Mouse (Mus musculus) neural tube, embryonic 15.5 days (tissue): ENCODE data around the gene Mthfsd. TPM values are rescaled to one million over a fixed set of nuclear protein-coding genes. Genes with fewer than 3 reads are reported as not detected.

Experiments
- ATAC-seq: fragments of 200-750 bp; cut with Nextera tagmentation; 2 replicates; pipeline ENCODE4 v1.8.0; 2017; ENCODE audit warnings: mild to moderate bottlenecking, moderate TSS enrichment, moderate library complexity; ENCODE audit not compliant: low FRiP score
- H3K27ac ChIP-seq: fragments of 300-500 bp; sonication (generic); replicated peaks from 2 replicates; pipeline ENCODE4 v1.5.1; 2015; ENCODE audit warnings: mild to moderate bottlenecking, inconsistent platforms
- H3K27me3 ChIP-seq: fragments of 300-500 bp; sonication (generic); replicated peaks from 2 replicates; pipeline ENCODE4 v1.6.1; 2015; ENCODE audit warnings: inconsistent platforms
- H3K36me3 ChIP-seq: fragments of 300-500 bp; sonication (generic); 2 replicates; pipeline ENCODE4 v1.6.1; 2015; ENCODE audit warnings: inconsistent platforms
- H3K4me1 ChIP-seq: fragments of 300-500 bp; sonication (generic); 2 replicates; pipeline ENCODE4 v1.6.1; 2015; ENCODE audit warnings: inconsistent platforms
- H3K4me2 ChIP-seq: fragments of 300-500 bp; sonication (generic); 2 replicates; pipeline ENCODE4 v1.6.1; 2015; ENCODE audit warnings: inconsistent platforms, mild to moderate bottlenecking, moderate library complexity
- H3K4me3 ChIP-seq: fragments of 300-500 bp; sonication (generic); replicated peaks from 2 replicates; pipeline ENCODE4 v1.5.1; 2015; ENCODE audit warnings: mild to moderate bottlenecking, inconsistent platforms
- H3K9ac ChIP-seq: fragments of 300-500 bp; sonication (generic); replicated peaks from 2 replicates; pipeline ENCODE4 v1.6.1; 2015; ENCODE audit warnings: mild to moderate bottlenecking, inconsistent platforms
- H3K9me3 ChIP-seq: fragments of 300-500 bp; sonication (generic); replicated peaks from 2 replicates; pipeline ENCODE4 v1.6.1; 2016; ENCODE audit warnings: inconsistent platforms
- WGBS: fragments of 180-500 bp; shearing (Covaris S2); methylation state at CpG from one replicate; pipeline ENCODE4 v1.1.7; 2015; ENCODE audit warnings: mixed read lengths; 5-methylcytosine and 5-hydroxymethylcytosine counted together
- polyA plus RNA-seq: library from polyadenylated mRNA; unstranded; fragments of >200 nt; fragmentation: Nextera tagmentation; extraction: Ambion mirVana; gene quantifications from 2 replicates; pipeline ENCODE4 v1.2.1, GENCODE M21; 2015

The Mthfsd gene
- polyA plus RNA-seq, 1 experiment from 2014 or later, result 50.6 TPM

DNA sequence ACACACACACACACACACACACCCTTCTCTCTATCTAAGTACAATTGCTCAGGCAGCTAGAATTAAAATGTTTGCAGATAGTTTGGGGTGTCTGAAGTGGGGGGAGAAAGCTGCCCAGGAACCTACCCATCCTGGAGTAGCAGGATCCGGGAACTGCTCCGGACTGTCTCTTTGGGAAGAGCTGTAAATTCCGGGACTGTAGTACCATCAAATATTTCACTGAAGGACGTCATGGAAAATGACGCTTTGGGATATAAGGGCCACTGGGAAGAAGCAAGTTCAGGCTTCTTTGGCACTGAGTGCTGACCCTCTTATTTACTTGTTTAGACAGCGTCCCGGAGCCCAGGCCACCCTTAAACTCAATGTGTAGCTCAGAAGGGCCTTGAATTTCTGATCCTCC lies 29.0 kb downstream of the Mthfsd start:
- Histone ChIP-seq H3K9ac (no peak overlapping the region), H3K27ac (no peak overlapping the region), H3K4me2 (no peak overlapping the region), H3K27me3 (peaks cover 94% of the 10 kb centered on the region), H3K4me1 (peaks cover 16% of the 10 kb centered on the region), H3K9me3 (0 out of 2 replicates have a peak, but pooled peaks cover 4% of the 10 kb centered on the region), H3K36me3 (no peaks in the 10 kb centered on the region), H3K4me3 (no peak overlapping the region)
- WGBS, result 3% methylated on average over 7 of the region's 7 CpGs
- ATAC-seq, result no peak

- Histone ChIP-seq H3K4me1 (peaks cover 11% of the 10 kb centered on the region), H3K36me3 (no peaks in the 10 kb centered on the region), H3K4me2 (no peak overlapping the region), H3K4me3 (no peak overlapping the region), H3K9me3 (0 out of 2 replicates have a peak, but pooled peaks cover 4% of the 10 kb centered on the region), H3K9ac (no peak overlapping the region), H3K27me3 (peaks cover 95% of the 10 kb centered on the region), H3K27ac (no peak overlapping the region)
- WGBS, result 3% methylated on average over 14 of the region's 14 CpGs
- no peak for ATAC-seq
Measured at GRCm38 (mm10) chr8:121078721-121079120, 29.5 kb downstream of the Mthfsd start.

GRCm38 (mm10) chr8:121076555-121076954 lies 31.6 kb downstream of the Mthfsd start:
- H3K36me3 ChIP-seq, result no peaks in the 10 kb centered on the region
- no peak overlapping the region for H3K27ac ChIP-seq
- ATAC-seq, result no peak

DNA sequence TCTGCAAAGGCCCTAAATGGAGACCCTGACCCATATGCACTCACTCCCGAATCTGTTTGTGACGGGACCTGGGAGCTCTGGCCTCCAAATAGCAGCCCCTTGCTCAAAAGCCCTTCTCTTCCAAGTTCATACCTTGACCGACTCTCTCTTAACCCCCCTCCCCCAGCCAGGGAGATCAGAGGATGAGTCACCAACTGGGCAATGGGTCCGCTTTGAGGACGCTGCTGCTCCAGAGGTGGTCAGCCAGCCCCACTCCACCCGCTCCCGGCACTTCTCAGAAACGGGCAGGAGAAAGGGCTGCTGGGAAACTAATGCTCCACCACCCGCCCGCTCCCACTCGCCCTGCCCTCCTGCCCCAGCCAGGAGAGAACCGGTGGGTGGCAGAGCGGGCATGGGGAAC lies 32.3 kb downstream of the Mthfsd start:
- Histone ChIP-seq H3K27me3 (peaks cover 94% of the 10 kb centered on the region), H3K27ac (no peak overlapping the region), H3K9me3 (0 out of 2 replicates have a peak, but pooled peaks cover 4% of the 10 kb centered on the region), H3K36me3 (no peaks in the 10 kb centered on the region), H3K4me3 (no peak overlapping the region), H3K9ac (no peak overlapping the region), H3K4me2 (no peak overlapping the region), H3K4me1 (peaks cover 6% of the 10 kb centered on the region; the same call in 1 of the 2 replicates)
- 3% methylated on average over 13 of the region's 13 CpGs for WGBS
- no peak for ATAC-seq

More at GRCm38 (mm10) chr8:121076555-121076954, 31.6 kb downstream of the Mthfsd start:
- 0 out of 2 replicates have a peak, but pooled peaks cover 4% of the 10 kb centered on the region for H3K9me3 ChIP-seq
- peaks cover 6% of the 10 kb centered on the region; the same call in 1 of the 2 replicates for H3K4me1 ChIP-seq
- no peak overlapping the region for H3K4me3 ChIP-seq
- H3K9ac ChIP-seq, result no peak overlapping the region
- no peak overlapping the region for H3K4me2 ChIP-seq
- H3K27me3 ChIP-seq, result peaks cover 94% of the 10 kb centered on the region
- 5% methylated on average over 7 of the region's 7 CpGs for WGBS

DNA sequence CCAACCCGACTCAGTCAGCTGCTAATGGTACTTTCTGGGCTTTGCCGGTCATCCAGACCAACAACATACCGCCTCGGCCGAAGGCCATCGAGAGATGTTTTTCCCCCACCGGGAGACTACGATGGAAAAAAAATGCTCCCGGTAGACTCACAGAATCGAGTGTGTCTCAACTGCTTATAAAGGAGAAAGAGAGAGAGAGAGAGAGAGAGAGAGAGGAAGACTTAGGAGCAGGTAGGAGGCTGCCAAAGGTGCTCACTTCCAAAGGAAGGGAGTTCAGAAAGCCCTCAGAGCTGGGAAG lies 33.4 kb downstream of the Mthfsd start:
- no peaks in the 10 kb centered on the region for H3K36me3 ChIP-seq
- ATAC-seq, result no peak
- H3K4me1 ChIP-seq, result peaks cover 6% of the 10 kb centered on the region; the same call in 1 of the 2 replicates
- H3K9ac ChIP-seq, result no peak overlapping the region
- 0 out of 2 replicates have a peak, but pooled peaks cover 4% of the 10 kb centered on the region for H3K9me3 ChIP-seq
- no peak overlapping the region for H3K4me3 ChIP-seq
- H3K27ac ChIP-seq, result no peak overlapping the region
- WGBS, result under 1% methylated on average over 10 of the region's 10 CpGs
- H3K27me3 ChIP-seq, result peaks cover 94% of the 10 kb centered on the region
- H3K4me2 ChIP-seq, result no peak overlapping the region

DNA sequence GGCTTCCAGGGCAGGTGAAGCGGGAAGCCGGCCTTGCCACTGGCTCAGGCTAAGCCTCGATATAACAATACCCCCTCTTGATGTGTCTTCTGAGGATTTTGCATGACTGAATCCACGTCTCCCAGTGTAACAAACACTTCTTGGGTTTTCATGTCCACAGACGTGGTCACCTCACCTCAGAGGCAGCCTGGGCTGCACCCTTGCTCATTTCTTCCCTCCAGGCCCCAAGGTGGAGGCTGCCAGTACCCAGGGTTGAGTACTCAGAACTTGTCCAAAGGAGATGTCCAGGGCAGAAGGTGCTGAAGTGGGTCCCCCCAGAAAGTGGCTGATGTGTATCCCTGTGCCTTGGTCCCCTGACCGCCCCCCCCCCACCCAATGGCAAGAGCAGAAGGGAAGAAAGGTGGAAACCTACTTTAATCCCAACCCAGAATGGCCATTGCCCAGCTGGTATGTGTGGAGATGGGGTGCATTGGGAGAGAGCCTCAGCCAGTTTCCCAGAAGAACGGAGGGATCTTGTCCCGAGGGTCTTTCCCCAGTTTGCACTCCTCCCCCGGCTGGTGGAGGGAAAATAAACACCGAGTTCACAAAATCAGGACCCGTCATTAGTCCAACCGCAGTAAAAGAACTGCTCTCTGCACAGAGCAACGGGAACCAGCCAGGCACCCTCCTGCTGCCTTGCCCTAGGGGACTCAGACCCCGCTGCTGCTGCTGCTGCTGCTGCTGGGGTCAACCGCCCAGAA lies 33.9 kb downstream of the Mthfsd start:
- Histone ChIP-seq H3K4me2 (no peak overlapping the region), H3K9ac (no peak overlapping the region), H3K27me3 (peaks cover 94% of the 10 kb centered on the region), H3K4me1 (peaks cover 6% of the 10 kb centered on the region; the same call in 1 of the 2 replicates), H3K9me3 (0 out of 2 replicates have a peak, but pooled peaks cover 4% of the 10 kb centered on the region), H3K27ac (no peak overlapping the region), H3K36me3 (no peaks in the 10 kb centered on the region), H3K4me3 (no peak overlapping the region)
- no peak for ATAC-seq
- 3% methylated on average over 15 of the region's 15 CpGs for WGBS

DNA sequence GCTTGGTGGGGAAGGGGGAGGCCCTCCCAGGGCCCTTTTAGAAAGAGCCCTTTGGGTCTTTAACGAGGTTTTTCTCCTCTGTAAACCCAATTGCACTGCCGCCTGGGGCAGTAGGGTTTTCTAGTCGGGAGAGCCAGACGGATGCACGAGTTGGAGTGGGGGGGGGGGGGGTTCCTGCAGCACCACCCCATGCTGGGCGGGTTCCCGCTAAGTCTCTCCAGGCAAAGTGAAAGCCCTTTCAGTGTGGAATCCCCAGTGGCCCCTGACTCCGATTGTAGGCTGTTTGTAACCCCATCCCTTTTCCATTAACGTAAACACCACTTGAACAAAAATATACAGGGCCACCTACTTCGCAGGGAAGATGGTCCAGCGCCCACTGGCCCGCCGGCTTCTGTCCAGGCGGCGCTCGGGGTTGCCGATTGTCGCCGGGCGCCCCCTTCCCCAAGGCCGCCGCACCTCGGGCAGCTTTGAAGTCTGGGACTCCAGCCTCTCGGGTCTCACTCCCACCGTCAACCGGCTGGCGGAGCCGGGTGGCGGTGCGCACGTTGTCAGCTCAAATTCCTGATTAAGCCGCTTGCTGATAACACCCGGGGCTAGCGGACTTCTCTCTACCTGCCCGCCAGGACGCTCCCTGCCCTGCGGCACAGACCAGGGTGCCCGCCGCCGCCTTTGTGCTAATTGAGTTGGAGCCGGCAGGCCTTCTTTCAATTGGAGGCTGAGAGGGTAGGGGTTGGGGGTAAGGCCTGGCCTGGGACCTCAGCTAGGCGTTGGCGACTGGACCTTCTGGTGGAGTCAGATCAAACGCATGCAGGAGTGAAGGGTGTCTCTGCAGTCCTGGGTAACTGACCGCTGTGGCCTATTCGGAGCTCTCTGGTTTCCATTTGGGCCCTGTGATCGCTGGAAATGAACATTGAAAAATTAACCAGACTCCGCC lies 34.8 kb downstream of the Mthfsd start:
- no peak overlapping the region for H3K9ac ChIP-seq
- H3K4me2 ChIP-seq, result peak overlapping the region; percentile 17; the same call in 1 of the 2 replicates
- WGBS, result 1% methylated on average over 48 of the region's 48 CpGs
- peaks cover 6% of the 10 kb centered on the region; the same call in 1 of the 2 replicates for H3K4me1 ChIP-seq
- peaks cover 94% of the 10 kb centered on the region for H3K27me3 ChIP-seq
- no peaks in the 10 kb centered on the region for H3K36me3 ChIP-seq
- H3K4me3 ChIP-seq, result no peak overlapping the region
- no peak overlapping the region for H3K27ac ChIP-seq
- 0 out of 2 replicates have a peak, but pooled peaks cover 4% of the 10 kb centered on the region for H3K9me3 ChIP-seq
- ATAC-seq, result no peak

- Histone ChIP-seq H3K9ac (no peak overlapping the region), H3K27me3 (peaks cover 92% of the 10 kb centered on the region), H3K9me3 (0 out of 2 replicates have a peak, but pooled peaks cover 4% of the 10 kb centered on the region), H3K4me2 (no peak overlapping the region), H3K36me3 (no peaks in the 10 kb centered on the region), H3K4me3 (no peak overlapping the region), H3K4me1 (peaks cover 6% of the 10 kb centered on the region; the same call in 1 of the 2 replicates), H3K27ac (no peak overlapping the region)
- no peak for ATAC-seq
- 10% methylated on average over 11 of the region's 11 CpGs for WGBS
Measured at GRCm38 (mm10) chr8:121072406-121073130, 35.6 kb downstream of the Mthfsd start.

- WGBS, result 1% methylated on average over 12 of the region's 12 CpGs
- Histone ChIP-seq H3K27me3 (peaks cover 87% of the 10 kb centered on the region), H3K27ac (no peak overlapping the region), H3K36me3 (no peaks in the 10 kb centered on the region), H3K4me1 (peaks cover 6% of the 10 kb centered on the region; the same call in 1 of the 2 replicates), H3K9ac (no peak overlapping the region), H3K9me3 (0 out of 2 replicates have a peak, but pooled peaks cover 4% of the 10 kb centered on the region), H3K4me2 (no peak overlapping the region), H3K4me3 (no peak overlapping the region)
- ATAC-seq, result no peak
Measured at GRCm38 (mm10) chr8:121071454-121071853, 36.7 kb downstream of the Mthfsd start.

- Histone ChIP-seq H3K27ac (no peak overlapping the region), H3K27me3 (peaks cover 36% of the 10 kb centered on the region), H3K9me3 (no peaks in the 10 kb centered on the region), H3K4me3 (no peak overlapping the region), H3K4me1 (peaks cover 20% of the 10 kb centered on the region), H3K9ac (no peak overlapping the region), H3K4me2 (peak overlapping the region; percentile 13; the same call in 1 of the 2 replicates), H3K36me3 (no peaks in the 10 kb centered on the region)
- 31% methylated on average over 13 of the region's 13 CpGs for WGBS
- ATAC-seq, result no peak
Measured at GRCm38 (mm10) chr8:121063649-121064048, 44.5 kb downstream of the Mthfsd start.

DNA sequence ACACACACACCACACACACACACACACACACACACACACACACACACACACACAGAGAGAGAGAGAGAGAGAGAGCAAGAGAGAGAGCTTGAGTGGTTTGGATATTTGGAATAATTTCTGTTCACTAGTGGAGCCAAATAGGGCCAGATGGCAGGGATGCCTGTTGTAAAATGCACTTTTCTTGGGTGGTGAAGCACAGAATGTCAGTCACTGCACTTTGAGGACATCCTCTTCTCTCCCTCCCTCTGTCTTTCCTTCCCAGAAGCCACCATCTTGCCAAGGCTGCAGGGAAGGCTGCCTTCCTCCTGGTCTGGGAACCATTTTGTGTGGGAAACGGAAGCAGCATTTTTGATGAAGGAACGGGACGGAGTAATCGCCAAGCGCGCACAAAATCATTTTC lies 45.7 kb downstream of the Mthfsd start:
- H3K4me1 ChIP-seq, result peaks cover 20% of the 10 kb centered on the region
- H3K9ac ChIP-seq, result no peak overlapping the region
- WGBS, result 44% methylated on average over 6 of the region's 6 CpGs
- H3K36me3 ChIP-seq, result no peaks in the 10 kb centered on the region
- peaks cover 28% of the 10 kb centered on the region for H3K27me3 ChIP-seq
- H3K4me3 ChIP-seq, result no peak overlapping the region
- peak overlapping the region; percentile 54; the same call in 1 of the 2 replicates for H3K27ac ChIP-seq
- no peaks in the 10 kb centered on the region for H3K9me3 ChIP-seq
- no peak overlapping the region for H3K4me2 ChIP-seq
- no peak for ATAC-seq
